Mouse (Mus musculus): ENCODE data around the gene Kcnab1. TPM values are rescaled to one million over a fixed set of nuclear protein-coding genes. Genes with fewer than 3 reads are reported as not detected.

The Kcnab1 gene
- polyA plus RNA-seq, 1 experiment from 2014 or later = 0.33 TPM

GRCm38 (mm10) chr3:65136897-65137296 lies 27.7 kb downstream of the Kcnab1 start:
- no peak overlapping the region for H3K4me3 ChIP-seq (replicated peaks)
- ATAC-seq (ENCODE audit: insufficient read depth) = no peak
- no peak overlapping the region for H3K9ac ChIP-seq
- H3K27me3 ChIP-seq = no peaks in the 10 kb centered on the region
- H3K27ac ChIP-seq (replicated peaks) = no peak overlapping the region
- H3K9me3 ChIP-seq (replicated peaks) = no peaks in the 10 kb centered on the region
- no peaks in the 10 kb centered on the region for H3K4me1 ChIP-seq (replicated peaks)
- no peak overlapping the region for H3K4me2 ChIP-seq
- H3K36me3 ChIP-seq (replicated peaks) = no peaks in the 10 kb centered on the region
- 57% methylated on average over 5 of the region's 5 CpGs for WGBS (ENCODE audit: insufficient replicate concordance)

DNA sequence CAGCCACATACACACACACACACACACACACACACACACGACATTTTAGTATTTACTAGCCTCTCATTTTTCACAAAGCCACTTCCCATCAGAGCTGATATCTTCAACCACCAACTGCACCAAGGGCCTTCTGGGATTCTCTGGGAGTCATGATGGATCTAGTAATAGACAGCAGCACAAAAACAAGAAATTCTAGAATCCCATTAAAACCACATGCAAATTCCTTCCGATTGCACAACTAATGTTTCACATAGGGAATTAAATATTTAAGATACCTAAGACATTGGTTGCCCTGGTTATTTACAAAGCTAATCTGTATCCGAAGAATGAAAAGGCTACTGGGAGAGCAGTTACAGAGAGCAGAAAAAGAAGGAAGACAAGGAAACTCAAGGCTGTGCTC lies 29.6 kb downstream of the Kcnab1 start:
- H3K4me1 ChIP-seq (replicated peaks) = no peaks in the 10 kb centered on the region
- no peaks in the 10 kb centered on the region for H3K27me3 ChIP-seq
- WGBS (ENCODE audit: insufficient replicate concordance) = 57% methylated on average over 3 of the region's 3 CpGs
- no peaks in the 10 kb centered on the region for H3K36me3 ChIP-seq (replicated peaks)
- H3K27ac ChIP-seq (replicated peaks) = no peak overlapping the region
- ATAC-seq (ENCODE audit: insufficient read depth) = no peak
- no peak overlapping the region for H3K4me3 ChIP-seq (replicated peaks)
- no peaks in the 10 kb centered on the region for H3K9me3 ChIP-seq (replicated peaks)
- no peak overlapping the region for H3K9ac ChIP-seq
- H3K4me2 ChIP-seq = no peak overlapping the region

GRCm38 (mm10) chr3:65145152-65145551 lies 36.0 kb downstream of the Kcnab1 start:
- Histone ChIP-seq H3K4me3 (replicated peaks) (no peak overlapping the region), H3K27me3 (no peaks in the 10 kb centered on the region), H3K4me1 (replicated peaks) (no peaks in the 10 kb centered on the region), H3K27ac (replicated peaks) (no peak overlapping the region), H3K36me3 (replicated peaks) (no peaks in the 10 kb centered on the region), H3K4me2 (no peak overlapping the region), H3K9ac (no peak overlapping the region), H3K9me3 (replicated peaks) (no peaks in the 10 kb centered on the region)
- 75% methylated on average over 5 of the region's 5 CpGs for WGBS (ENCODE audit: insufficient replicate concordance)
- ATAC-seq (ENCODE audit: insufficient read depth) = no peak

- Histone ChIP-seq H3K9me3 (replicated peaks) (no peaks in the 10 kb centered on the region), H3K27me3 (no peaks in the 10 kb centered on the region), H3K9ac (no peak overlapping the region), H3K36me3 (replicated peaks) (no peaks in the 10 kb centered on the region), H3K27ac (replicated peaks) (no peak overlapping the region), H3K4me3 (replicated peaks) (no peak overlapping the region), H3K4me2 (no peak overlapping the region), H3K4me1 (replicated peaks) (no peaks in the 10 kb centered on the region)
- ATAC-seq (ENCODE audit: insufficient read depth) = no peak
- 60% methylated on average over 1 of the region's 1 CpGs for WGBS (ENCODE audit: insufficient replicate concordance)
Measured at GRCm38 (mm10) chr3:65151808-65152207, 42.6 kb downstream of the Kcnab1 start.

DNA sequence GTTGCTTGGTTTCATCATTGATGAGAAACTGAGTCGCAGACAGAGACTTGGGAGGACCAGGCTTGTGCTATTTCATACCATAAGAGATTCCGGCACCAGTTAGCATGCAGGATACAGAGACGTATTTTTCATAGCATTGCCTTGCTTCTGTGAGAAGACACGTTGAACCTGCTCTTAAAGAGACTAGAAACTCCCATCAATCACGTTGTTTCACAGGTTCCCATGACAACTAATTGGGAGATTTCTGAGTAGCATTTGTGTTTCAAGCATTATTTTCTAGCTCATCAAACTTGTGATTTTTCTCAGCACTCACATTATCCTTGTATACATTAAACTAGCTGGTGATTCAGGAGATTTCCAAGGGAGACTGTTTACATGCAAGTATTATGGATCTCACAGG lies 63.8 kb downstream of the Kcnab1 start:
- 58% methylated on average over 5 of the region's 5 CpGs for WGBS (ENCODE audit: insufficient replicate concordance)

DNA sequence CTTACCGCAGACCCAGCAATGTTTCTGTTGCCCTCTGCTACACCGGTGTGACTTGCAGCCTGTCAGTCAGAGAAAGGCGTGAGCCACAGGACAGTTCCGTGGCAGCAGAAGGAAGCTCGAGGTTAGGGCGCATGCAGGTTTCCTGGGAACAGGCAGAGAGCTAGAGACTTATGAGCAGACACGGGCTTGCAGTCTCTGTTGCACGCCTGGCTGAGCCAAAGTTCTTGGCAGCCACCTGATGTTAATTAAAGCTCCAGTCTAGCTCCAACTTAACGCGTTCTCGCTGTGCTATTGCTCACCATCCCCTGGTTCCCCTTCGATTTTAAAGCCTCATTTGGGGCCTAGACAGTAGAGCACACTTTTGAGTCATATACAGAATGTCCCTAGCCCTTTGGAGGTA lies 65.4 kb downstream of the Kcnab1 start:
- no peak overlapping the region for H3K4me3 ChIP-seq (replicated peaks)
- no peaks in the 10 kb centered on the region for H3K9me3 ChIP-seq (replicated peaks)
- no peak for ATAC-seq (ENCODE audit: insufficient read depth)
- WGBS (ENCODE audit: insufficient replicate concordance) = 60% methylated on average over 12 of the region's 12 CpGs
- H3K4me2 ChIP-seq = no peak overlapping the region
- no peaks in the 10 kb centered on the region for H3K4me1 ChIP-seq (replicated peaks)
- H3K36me3 ChIP-seq (replicated peaks) = no peaks in the 10 kb centered on the region
- no peak overlapping the region for H3K27ac ChIP-seq (replicated peaks)
- H3K27me3 ChIP-seq = no peaks in the 10 kb centered on the region
- no peak overlapping the region for H3K9ac ChIP-seq

More for the DNA sequence above, 63.8 kb downstream of the Kcnab1 start:
- no peaks in the 10 kb centered on the region for H3K27me3 ChIP-seq
- no peak overlapping the region for H3K27ac ChIP-seq (replicated peaks)
- ATAC-seq (ENCODE audit: insufficient read depth) = no peak
- H3K4me2 ChIP-seq = no peak overlapping the region
- no peak overlapping the region for H3K4me3 ChIP-seq (replicated peaks)
- H3K36me3 ChIP-seq (replicated peaks) = no peaks in the 10 kb centered on the region
- no peaks in the 10 kb centered on the region for H3K9me3 ChIP-seq (replicated peaks)
- H3K9ac ChIP-seq = no peak overlapping the region
- H3K4me1 ChIP-seq (replicated peaks) = no peaks in the 10 kb centered on the region

GRCm38 (mm10) chr3:65175819-65176218 lies 66.6 kb downstream of the Kcnab1 start:
- no peak for ATAC-seq (ENCODE audit: insufficient read depth)
- no peaks in the 10 kb centered on the region for H3K27me3 ChIP-seq
- H3K36me3 ChIP-seq (replicated peaks) = no peaks in the 10 kb centered on the region
- WGBS (ENCODE audit: insufficient replicate concordance) = 36% methylated on average over 4 of the region's 4 CpGs
- H3K4me2 ChIP-seq = no peak overlapping the region
- no peak overlapping the region for H3K27ac ChIP-seq (replicated peaks)
- H3K9ac ChIP-seq = no peak overlapping the region
- H3K9me3 ChIP-seq (replicated peaks) = no peaks in the 10 kb centered on the region
- no peak overlapping the region for H3K4me3 ChIP-seq (replicated peaks)
- no peaks in the 10 kb centered on the region for H3K4me1 ChIP-seq (replicated peaks)

DNA sequence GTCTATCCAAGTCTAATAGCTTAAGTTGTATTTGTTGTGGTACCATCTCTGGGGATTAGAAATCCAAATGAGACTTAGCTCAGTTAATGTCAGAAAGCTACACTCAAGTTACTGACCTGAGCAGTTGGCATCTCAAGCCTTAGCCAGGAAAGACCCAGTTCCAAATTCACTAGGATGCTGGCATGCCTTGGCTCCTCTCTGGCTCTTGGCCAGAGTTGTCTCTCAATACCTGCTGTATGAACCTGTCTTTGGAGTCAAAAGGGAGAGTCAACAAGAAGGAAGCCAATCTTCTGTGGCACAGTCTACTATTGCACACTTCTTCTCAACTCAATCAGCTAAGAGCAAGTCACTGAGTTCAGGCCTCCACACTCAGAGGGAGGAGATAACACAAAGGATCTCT lies 67.7 kb downstream of the Kcnab1 start:
- Histone ChIP-seq H3K27me3 (no peaks in the 10 kb centered on the region), H3K36me3 (replicated peaks) (no peaks in the 10 kb centered on the region), H3K4me2 (no peak overlapping the region), H3K27ac (replicated peaks) (no peak overlapping the region), H3K4me1 (replicated peaks) (no peaks in the 10 kb centered on the region), H3K9me3 (replicated peaks) (no peaks in the 10 kb centered on the region), H3K9ac (no peak overlapping the region), H3K4me3 (replicated peaks) (no peak overlapping the region)
- ATAC-seq (ENCODE audit: insufficient read depth) = no peak

- Histone ChIP-seq H3K9me3 (replicated peaks) (no peaks in the 10 kb centered on the region), H3K27me3 (no peaks in the 10 kb centered on the region), H3K4me2 (no peak overlapping the region), H3K4me1 (replicated peaks) (no peaks in the 10 kb centered on the region), H3K36me3 (replicated peaks) (no peaks in the 10 kb centered on the region), H3K9ac (no peak overlapping the region), H3K27ac (replicated peaks) (no peak overlapping the region), H3K4me3 (replicated peaks) (no peak overlapping the region)
- 37% methylated on average over 7 of the region's 7 CpGs for WGBS (ENCODE audit: insufficient replicate concordance)
- ATAC-seq (ENCODE audit: insufficient read depth) = no peak
Measured at GRCm38 (mm10) chr3:65187833-65188698, 78.9 kb downstream of the Kcnab1 start.

DNA sequence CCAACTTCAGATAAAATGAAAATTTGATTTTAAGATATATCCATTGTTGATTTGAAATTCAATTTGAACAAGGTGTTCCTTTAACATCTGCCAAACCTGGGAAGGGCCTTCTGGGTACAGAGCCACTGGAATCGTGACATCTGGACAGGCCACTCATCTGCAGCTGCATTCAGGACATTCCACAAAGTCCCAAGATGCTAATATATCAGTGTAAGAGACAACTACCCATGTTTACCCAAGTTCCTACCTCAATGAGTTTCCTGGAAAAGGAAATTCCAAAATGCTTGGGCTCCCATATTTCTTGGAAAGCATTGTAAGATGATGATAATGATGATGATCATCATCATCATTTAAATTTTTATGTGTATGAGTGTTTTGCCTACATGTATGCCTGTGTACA lies 91.4 kb downstream of the Kcnab1 start:
- no peaks in the 10 kb centered on the region for H3K4me1 ChIP-seq (replicated peaks)
- 63% methylated on average over 1 of the region's 1 CpGs for WGBS (ENCODE audit: insufficient replicate concordance)
- no peaks in the 10 kb centered on the region for H3K9me3 ChIP-seq (replicated peaks)
- no peak overlapping the region for H3K4me3 ChIP-seq (replicated peaks)
- no peak overlapping the region for H3K27ac ChIP-seq (replicated peaks)
- no peak overlapping the region for H3K9ac ChIP-seq
- no peaks in the 10 kb centered on the region for H3K36me3 ChIP-seq (replicated peaks)
- H3K27me3 ChIP-seq = no peaks in the 10 kb centered on the region
- H3K4me2 ChIP-seq = no peak overlapping the region
- ATAC-seq (ENCODE audit: insufficient read depth) = no peak

DNA sequence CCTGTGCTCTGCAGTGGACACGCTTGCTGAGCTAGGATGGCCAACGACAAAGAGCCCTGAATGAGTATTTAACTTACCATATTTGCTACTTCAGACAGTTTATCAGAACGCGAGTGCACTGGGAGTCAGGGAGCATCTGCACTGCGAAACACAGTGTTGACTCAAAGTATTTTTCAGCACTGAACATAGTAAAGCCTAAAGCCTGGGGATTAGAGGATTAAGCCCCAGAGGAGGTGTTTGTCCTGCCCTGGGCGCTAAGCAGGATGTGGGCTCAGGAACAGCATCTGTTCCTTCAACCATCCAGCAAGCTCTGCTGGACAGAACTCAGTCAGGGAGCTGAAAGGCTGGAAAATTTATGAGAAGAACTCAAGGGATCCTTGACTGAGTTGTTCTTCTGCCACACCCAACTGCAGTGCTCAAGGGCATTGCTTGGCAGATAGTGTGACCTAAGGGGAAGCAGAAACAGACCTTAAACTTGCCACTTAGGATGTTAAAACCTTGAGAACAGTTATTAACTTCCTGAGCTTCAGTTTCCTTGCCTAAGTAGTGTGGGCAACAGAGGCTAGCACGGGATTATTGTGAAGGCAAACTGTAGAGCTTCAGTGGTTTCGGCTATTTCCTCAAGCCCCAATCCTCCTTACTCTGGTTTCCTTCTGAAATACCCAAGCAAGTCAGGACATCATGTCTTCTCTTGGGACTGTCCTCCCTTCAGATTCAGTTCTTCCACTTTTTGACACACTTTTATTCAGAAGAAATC lies 94.4 kb downstream of the Kcnab1 start:
- ATAC-seq (ENCODE audit: insufficient read depth) = no peak
- 50% methylated on average over 8 of the region's 8 CpGs for WGBS (ENCODE audit: insufficient replicate concordance)
- no peaks in the 10 kb centered on the region for H3K9me3 ChIP-seq (replicated peaks)
- H3K27ac ChIP-seq (replicated peaks) = no peak overlapping the region
- no peaks in the 10 kb centered on the region for H3K27me3 ChIP-seq
- no peak overlapping the region for H3K4me2 ChIP-seq
- H3K4me3 ChIP-seq (replicated peaks) = no peak overlapping the region
- no peaks in the 10 kb centered on the region for H3K4me1 ChIP-seq (replicated peaks)
- no peak overlapping the region for H3K9ac ChIP-seq
- no peaks in the 10 kb centered on the region for H3K36me3 ChIP-seq (replicated peaks)
